Mouse (Mus musculus) hindbrain, embryonic 10.5 days (tissue): ENCODE results near the gene Wdr4. TPM values are rescaled to one million over a fixed set of nuclear protein-coding genes. Genes with fewer than 3 reads are reported as not detected.
A peak's percentile ranks its signal among the peaks of the same experiment; 100 is the strongest.
"Not testable (repeated sequence)": the region's sequence is repeated elsewhere in the genome, so short reads cannot be mapped to it uniquely, and the experiment has no call there.

Experiments
- DNase-seq: peaks from one replicate; pipeline ENCODE4 v3.0.0-alpha.2; 2017; ENCODE audit warnings: low spot score
- H3K27ac ChIP-seq: fragments of 300-500 bp; sonication (generic); 2 replicates; pipeline ENCODE4 v1.5.1; 2016; ENCODE audit warnings: mild to moderate bottlenecking, moderate library complexity
- H3K27me3 ChIP-seq: fragments of 300-500 bp; sonication (generic); 2 replicates; pipeline ENCODE4 v1.6.1; 2016; ENCODE audit warnings: mild to moderate bottlenecking; ENCODE audit not compliant: poor library complexity, insufficient read depth, severe bottlenecking
- H3K36me3 ChIP-seq: fragments of 300-500 bp; sonication (generic); 2 replicates; pipeline ENCODE4 v1.6.1; 2016; ENCODE audit warnings: mild to moderate bottlenecking, moderate library complexity
- H3K4me1 ChIP-seq: fragments of 300-500 bp; sonication (generic); replicated peaks from 2 replicates; pipeline ENCODE4 v1.6.1; 2016; ENCODE audit warnings: mild to moderate bottlenecking
- H3K4me3 ChIP-seq: fragments of 300-500 bp; sonication (generic); 2 replicates; pipeline ENCODE4 v1.5.1; 2016; ENCODE audit warnings: mild to moderate bottlenecking, moderate library complexity
- H3K9me3 ChIP-seq: fragments of 300-500 bp; sonication (generic); 2 replicates; pipeline ENCODE4 v1.6.1; 2016; ENCODE audit warnings: mild to moderate bottlenecking, moderate library complexity
- WGBS: fragments of 180-500 bp; shearing (Covaris S2); methylation state at CpG from one replicate; pipeline ENCODE4 v1.1.7; 2016; 5-methylcytosine and 5-hydroxymethylcytosine counted together
- polyA plus RNA-seq: library from polyadenylated mRNA; unstranded; fragments of >200 nt; fragmentation: Nextera tagmentation; extraction: Ambion mirVana; gene quantifications from 2 replicates; pipeline ENCODE4 v1.2.1, GENCODE M21; 2016

Gene Wdr4
- polyA plus RNA-seq, 1 experiment from 2014 or later = 60.8 TPM

DNA sequence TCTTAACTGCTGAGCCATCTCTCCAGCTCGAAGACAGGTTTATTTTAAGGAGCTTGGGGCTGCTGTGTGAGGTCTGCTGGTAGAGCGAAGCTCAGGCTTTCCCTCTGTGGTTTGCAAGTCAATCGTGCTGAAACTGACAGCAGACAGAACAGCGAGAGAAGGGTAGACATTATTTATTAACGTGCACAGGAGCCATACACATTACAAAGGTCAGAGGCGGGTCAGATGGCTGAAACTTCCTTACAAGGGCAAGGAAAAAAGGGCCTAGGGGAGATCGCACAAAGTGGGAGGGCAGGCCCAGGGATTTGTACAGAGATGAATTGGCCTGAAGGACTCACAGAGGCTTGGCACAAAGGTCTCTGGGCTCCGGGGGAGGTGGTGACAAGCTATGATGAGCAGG lies 29.6 kb upstream of the Wdr4 start:
- WGBS = 62% methylated on average over 8 of the region's 8 CpGs
- no peak overlapping the region for H3K27ac ChIP-seq
- H3K4me3 ChIP-seq = no peak overlapping the region
- no peaks in the 10 kb centered on the region for H3K9me3 ChIP-seq
- H3K4me1 ChIP-seq = peaks cover 10% of the 10 kb centered on the region
- H3K27me3 ChIP-seq = no peaks in the 10 kb centered on the region
- DNase-seq = no peak
- no peaks in the 10 kb centered on the region for H3K36me3 ChIP-seq

DNA sequence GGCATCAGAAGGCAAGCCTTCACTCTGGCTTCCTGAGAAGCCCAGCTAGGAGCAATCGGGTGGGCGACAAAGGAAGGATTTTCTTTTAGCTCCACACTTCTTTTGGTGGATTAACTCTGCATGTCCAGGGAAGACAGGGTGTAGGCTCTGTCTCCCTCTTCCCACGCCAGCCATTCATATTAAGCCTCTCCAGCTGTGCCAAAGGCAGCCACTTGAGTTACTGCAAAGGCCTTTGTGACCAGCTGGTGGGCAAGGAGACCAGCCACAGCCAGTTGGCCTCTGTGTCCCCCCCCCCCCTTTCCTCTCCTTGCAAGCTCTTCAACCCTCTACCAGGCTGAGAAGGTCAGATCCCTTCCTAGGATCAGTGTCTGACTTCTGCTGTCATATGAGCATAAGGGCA lies 28.2 kb upstream of the Wdr4 start:
- Histone ChIP-seq H3K27me3 (no peaks in the 10 kb centered on the region), H3K27ac (peak overlapping the region; percentile 53; the same call in 1 of the 2 replicates), H3K36me3 (no peaks in the 10 kb centered on the region), H3K4me1 (peaks cover 10% of the 10 kb centered on the region), H3K4me3 (no peak overlapping the region), H3K9me3 (no peaks in the 10 kb centered on the region)
- WGBS = 57% methylated on average over 3 of the region's 3 CpGs
- DNase-seq = no peak

DNA sequence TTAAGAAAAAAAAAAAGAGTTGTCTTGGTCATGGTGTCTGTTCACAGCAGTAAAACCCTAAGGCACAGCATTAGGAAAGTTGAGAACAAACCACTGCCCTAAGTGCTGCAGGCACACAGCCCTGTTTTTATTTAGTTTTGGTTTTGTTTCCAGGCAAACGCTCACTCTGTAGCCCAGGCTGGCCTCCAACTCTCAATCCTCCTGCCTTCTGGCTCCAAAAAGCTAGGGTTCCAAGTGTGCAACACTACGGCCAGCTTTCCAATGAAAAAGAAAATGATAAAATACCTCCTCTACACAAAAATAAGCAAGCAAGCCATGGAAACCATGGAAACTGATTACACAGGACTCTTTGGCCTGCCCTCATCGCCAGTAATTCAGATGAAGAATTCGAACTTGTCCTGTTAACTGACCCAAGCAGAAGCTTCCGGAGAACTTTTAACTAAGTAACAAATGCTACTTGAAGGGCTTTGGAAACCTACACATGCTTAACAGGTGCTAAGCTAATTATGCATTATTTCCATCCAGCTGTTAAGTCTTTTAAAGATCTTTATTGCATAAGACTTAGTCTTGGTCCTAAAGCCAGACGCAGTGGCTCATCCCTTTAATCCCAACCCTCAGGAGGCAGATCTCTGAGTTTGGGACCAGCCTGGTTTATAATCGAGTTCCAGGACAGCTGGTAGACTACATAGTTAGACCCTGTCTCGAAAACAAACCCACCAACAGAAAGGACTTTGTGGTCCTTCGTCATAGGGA lies 26.8 kb upstream of the Wdr4 start:
- H3K27ac ChIP-seq = no peak overlapping the region
- no peak overlapping the region for H3K4me3 ChIP-seq
- no peaks in the 10 kb centered on the region for H3K36me3 ChIP-seq
- H3K4me1 ChIP-seq = peaks cover 15% of the 10 kb centered on the region
- no peaks in the 10 kb centered on the region for H3K27me3 ChIP-seq
- WGBS = 90% methylated on average over 9 of the region's 9 CpGs
- no peaks in the 10 kb centered on the region for H3K9me3 ChIP-seq
- DNase-seq = no peak

DNA sequence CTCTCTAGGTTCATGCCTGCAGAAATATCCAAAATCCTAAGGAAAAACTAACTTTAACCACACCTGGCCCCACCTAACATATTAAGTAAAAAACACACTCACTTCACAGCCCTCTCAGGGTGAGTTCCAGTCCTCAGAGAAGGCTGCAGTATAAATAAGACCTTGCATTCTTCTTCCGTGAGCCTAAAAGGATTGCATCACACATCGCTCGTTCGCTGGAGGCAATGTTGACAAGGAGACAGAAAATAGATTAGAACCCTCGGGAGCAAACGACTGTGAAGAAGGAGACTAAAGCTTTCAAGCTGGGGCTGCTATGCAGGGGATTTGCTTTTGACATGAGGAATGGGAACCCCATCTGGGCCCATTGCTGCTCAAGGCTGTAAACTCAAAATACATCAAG lies 23.8 kb upstream of the Wdr4 start:
- Histone ChIP-seq H3K4me3 (no peak overlapping the region), H3K9me3 (no peaks in the 10 kb centered on the region), H3K36me3 (no peaks in the 10 kb centered on the region), H3K4me1 (peaks cover 33% of the 10 kb centered on the region), H3K27ac (no peak overlapping the region), H3K27me3 (no peaks in the 10 kb centered on the region)
- no peak for DNase-seq
- WGBS = 44% methylated on average over 6 of the region's 6 CpGs

DNA sequence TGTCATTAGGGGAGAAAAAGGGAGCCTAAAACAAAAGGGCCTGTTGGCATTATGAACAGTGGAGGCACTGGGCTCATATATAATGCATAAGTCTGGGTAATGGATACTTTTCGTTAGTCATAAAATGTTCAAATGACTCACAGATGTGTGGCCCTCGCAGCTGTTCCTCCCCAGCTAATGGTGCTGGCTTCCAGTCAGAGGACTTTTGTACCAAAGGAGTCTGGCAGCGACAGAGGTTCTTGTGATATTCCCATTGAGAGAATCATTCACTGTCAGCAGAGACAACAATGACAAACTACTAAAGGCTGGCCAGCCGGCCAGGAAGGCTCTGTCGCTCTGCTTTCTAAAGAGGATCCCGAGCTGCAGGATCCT lies 21.7 kb upstream of the Wdr4 start:
- Histone ChIP-seq H3K27ac (peak overlapping the region; percentile 60), H3K27me3 (no peaks in the 10 kb centered on the region), H3K9me3 (no peaks in the 10 kb centered on the region), H3K4me3 (no peak overlapping the region), H3K4me1 (peaks cover 23% of the 10 kb centered on the region), H3K36me3 (no peaks in the 10 kb centered on the region)
- no peak for DNase-seq
- 33% methylated on average over 6 of the region's 6 CpGs for WGBS

DNA sequence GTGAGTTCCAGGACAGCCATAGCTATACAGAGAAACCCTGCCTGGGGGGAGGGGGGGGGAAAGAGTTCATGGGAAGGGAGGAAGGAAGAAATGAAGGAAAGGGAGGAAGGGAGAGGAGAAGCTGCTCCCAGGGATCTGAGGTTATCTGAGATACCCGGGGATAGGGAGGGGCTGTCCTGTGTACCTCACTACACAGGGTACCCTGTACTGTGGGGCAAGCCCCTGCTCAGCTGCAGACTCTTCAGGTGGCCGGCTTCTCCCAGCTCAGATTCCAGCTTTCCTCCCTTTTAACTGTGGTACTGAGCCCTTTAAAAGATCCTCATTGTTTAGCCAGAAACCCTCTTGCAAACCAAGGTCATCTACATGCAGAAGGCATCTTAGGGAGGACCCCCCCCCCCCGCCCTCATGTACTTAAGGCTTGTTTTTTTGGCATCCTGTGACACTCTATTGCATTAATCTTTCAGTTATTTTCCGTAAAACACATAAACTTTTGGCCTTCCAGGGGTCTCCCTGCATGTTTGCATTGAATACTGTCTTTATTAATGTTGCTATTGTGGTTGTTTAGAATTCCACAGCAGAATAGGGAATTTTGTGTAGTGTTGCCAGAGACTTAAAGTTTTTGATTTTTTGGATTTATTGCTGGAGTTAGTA lies 21.2 kb upstream of the Wdr4 start:
- Histone ChIP-seq H3K4me3 (no peak overlapping the region), H3K4me1 (peaks cover 28% of the 10 kb centered on the region), H3K27me3 (no peaks in the 10 kb centered on the region), H3K9me3 (no peaks in the 10 kb centered on the region), H3K27ac (peak overlapping the region; percentile 62; the same call in 1 of the 2 replicates), H3K36me3 (no peaks in the 10 kb centered on the region)
- 53% methylated on average over 4 of the region's 4 CpGs for WGBS
- no peak for DNase-seq

DNA sequence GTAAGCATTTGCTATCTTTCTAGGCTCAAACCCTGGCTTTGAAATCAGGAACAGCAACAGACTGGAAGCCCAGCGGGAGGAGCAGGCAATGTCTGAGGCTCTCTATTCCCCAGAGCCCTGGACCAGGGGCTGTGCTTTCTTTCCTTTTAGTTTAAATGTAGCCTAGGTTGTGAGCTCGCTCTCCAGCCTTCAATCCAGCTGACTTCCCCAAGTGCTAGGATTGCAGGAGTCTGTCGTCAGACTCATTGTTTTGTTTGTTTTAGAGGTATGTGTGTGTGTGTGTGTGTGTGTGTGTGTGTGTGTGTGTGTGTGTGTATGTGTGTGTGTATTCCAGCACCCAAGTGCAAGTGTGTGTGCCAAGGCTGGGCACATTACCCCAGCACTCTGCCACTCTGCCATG lies 20.3 kb upstream of the Wdr4 start:
- Histone ChIP-seq H3K4me1 (peaks cover 36% of the 10 kb centered on the region), H3K4me3 (no peak overlapping the region), H3K27ac (peak overlapping the region; percentile 66; the same call in 1 of the 2 replicates)

DNA sequence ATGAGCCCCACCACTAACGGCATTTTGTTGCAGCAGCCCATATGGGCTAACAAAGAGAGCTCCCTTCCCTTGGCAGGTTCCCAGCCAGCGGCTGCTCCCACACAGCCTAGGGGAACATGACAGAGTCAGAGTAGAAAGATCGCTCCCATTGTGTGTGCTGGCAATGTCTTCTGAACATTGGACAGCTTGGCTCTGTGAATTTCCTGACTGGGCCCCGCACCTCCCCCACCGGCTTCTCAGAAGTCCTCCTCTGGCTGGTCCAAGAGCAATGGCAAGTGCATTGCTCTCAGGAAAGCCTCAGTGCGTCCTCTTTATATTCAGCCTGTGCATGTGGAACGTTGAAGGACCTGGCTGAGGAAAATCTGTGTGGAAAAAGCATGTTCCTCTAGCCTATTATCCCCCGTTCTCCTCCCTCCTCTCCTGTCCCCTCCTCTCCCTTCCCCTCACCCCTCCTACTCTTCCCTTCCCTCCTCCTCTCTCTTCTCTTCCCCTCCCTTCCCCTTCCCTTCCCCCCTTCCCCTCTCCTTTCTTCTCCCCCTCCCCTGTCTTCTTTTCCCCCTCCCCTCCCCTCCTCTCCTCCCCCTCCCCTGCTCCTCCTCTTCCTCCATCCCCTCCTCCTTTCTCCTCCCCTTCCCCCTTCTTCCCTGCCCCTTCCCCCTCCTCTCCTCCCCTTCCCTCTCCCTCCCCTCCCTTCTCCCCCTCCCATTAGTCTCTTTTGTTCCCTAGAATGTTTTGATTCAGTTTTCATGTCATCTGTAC lies 16.3 kb upstream of the Wdr4 start:
- peak overlapping the region; percentile 28 for H3K4me3 ChIP-seq
- DNase-seq = peak; percentile 54

More for the DNA sequence above, 20.3 kb upstream of the Wdr4 start:
- DNase-seq = no peak
- Histone ChIP-seq H3K27me3 (no peaks in the 10 kb centered on the region), H3K36me3 (no peaks in the 10 kb centered on the region), H3K9me3 (no peaks in the 10 kb centered on the region)
- 60% methylated on average over 3 of the region's 3 CpGs for WGBS

DNA sequence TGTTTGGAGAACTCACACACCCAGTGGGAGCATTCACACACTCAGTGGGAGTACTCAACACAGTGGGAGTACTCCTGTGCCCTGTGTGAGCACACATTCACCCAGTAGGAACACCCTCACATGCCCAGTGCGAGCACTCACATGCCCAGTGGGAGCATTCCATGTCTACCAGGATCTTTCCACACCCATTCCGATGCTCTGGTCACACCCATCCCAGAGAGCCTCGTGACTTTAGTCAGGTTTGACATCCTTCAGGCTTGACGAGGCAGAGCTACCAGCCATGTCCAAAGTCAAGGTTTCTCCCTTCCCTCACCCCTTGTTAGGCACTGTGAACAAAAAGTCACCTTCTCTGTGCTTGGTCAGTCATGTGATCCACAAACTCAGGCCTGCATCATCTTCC lies 15.6 kb upstream of the Wdr4 start:
- no peak overlapping the region for H3K4me3 ChIP-seq
- 68% methylated on average over 4 of the region's 4 CpGs for WGBS
- H3K27ac ChIP-seq = peak overlapping the region; percentile 89
- peaks cover 14% of the 10 kb centered on the region for H3K36me3 ChIP-seq
- no peaks in the 10 kb centered on the region for H3K9me3 ChIP-seq
- H3K27me3 ChIP-seq = no peaks in the 10 kb centered on the region
- peaks cover 23% of the 10 kb centered on the region for H3K4me1 ChIP-seq
- DNase-seq = no peak

More for the DNA sequence above, 16.3 kb upstream of the Wdr4 start:
- peak overlapping the region; percentile 89 for H3K27ac ChIP-seq
- 32% methylated on average over 8 of the region's 8 CpGs for WGBS
- peaks cover 30% of the 10 kb centered on the region for H3K4me1 ChIP-seq
- H3K27me3 ChIP-seq = no peaks in the 10 kb centered on the region
- H3K9me3 ChIP-seq = no peaks in the 10 kb centered on the region
- H3K36me3 ChIP-seq = peaks cover 9% of the 10 kb centered on the region

DNA sequence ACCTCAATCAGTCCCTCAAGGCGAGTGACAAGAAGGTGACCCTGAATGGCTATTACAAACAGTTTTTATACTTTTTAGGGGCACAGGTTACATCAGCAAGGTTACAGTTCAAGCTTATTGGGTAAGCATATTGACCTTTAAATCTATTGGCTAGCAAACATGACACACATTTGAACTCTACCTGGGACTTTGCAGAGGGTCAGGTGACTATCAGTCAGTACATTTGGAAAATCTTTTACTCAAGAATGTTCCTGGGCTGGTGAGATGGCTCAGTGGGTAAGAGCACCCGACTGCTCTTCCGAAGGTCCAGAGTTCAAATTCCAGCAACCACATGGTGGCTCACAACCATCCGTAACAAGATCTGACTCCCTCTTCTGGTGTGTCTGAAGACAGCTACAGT lies 12.6 kb upstream of the Wdr4 start:
- H3K27me3 ChIP-seq, H3K27ac ChIP-seq, H3K4me3 ChIP-seq, H3K9me3 ChIP-seq, DNase-seq: not testable (repeated sequence)
- peaks cover 18% of the 10 kb centered on the region for H3K4me1 ChIP-seq
- 92% methylated on average over 4 of the region's 4 CpGs for WGBS
- H3K36me3 ChIP-seq = peaks cover 40% of the 10 kb centered on the region

DNA sequence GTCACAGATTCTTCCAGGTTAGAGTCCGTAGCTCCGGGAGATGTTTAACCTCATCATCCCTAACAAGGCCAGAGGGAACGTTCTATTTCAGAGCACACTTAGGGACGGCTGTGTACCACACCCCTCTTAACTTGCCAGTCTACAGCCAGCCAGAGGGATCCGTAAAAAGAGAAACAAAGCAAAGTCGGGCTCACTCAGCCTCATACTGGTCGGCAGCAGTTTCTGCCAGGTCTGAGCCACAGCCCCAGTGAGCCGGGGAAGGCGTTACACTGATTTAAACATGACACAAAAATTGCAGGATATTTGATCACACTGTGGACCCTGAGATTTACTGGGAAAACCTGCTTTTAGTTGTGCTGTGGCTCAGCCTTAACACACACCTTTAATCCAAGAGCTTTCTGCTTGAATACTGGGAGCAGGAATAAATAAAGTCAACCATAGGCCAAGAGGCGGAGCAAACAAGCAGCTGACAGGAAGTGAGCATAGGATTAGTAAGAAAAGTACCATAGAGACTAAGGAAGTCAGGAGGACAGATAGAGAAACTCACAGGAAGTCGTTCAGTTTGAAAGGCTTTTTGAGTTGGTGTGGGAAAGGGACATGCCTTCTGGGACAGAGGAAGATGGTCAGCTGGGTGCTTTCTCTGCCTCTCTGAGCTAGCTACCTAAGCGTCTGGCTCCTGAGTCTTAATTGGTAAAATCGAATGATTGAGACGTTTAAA lies 11.8 kb upstream of the Wdr4 start:
- Histone ChIP-seq H3K27me3 (no peaks in the 10 kb centered on the region), H3K27ac (no peak overlapping the region), H3K9me3 (no peaks in the 10 kb centered on the region), H3K36me3 (peaks cover 47% of the 10 kb centered on the region), H3K4me1 (peaks cover 18% of the 10 kb centered on the region), H3K4me3 (no peak overlapping the region)
- 90% methylated on average over 14 of the region's 14 CpGs for WGBS
- DNase-seq = no peak

DNA sequence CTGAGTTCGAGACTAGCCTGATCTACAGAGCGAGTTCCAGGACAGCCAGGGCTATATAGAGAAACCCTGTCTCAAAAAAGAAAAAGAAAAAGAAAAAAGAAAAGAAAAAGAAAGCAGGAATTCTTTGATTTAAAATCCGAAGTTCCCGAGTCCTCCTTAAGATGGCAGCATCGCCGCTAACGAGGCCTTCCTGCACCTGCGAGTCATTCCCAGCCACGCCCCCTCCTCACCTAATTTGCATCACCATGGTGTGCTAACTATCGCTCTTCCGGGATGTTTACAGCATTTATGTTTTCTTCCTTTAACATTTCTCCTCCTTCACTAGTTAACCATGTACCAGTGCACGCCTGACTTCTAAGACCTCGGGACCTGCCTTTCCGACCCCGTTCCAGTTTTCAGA lies 9.5 kb upstream of the Wdr4 start:
- Histone ChIP-seq H3K4me1 (no peaks in the 10 kb centered on the region), H3K9me3 (no peaks in the 10 kb centered on the region), H3K27ac (no peak overlapping the region), H3K36me3 (peaks cover 64% of the 10 kb centered on the region), H3K27me3 (no peaks in the 10 kb centered on the region), H3K4me3 (no peak overlapping the region)
- DNase-seq = peak; percentile 42
- 25% methylated on average over 15 of the region's 15 CpGs for WGBS
